Mouse (Mus musculus): ENCODE data around the gene Ctxn1. TPM values are rescaled to one million over a fixed set of nuclear protein-coding genes. Genes with fewer than 3 reads are reported as not detected.

Gene Ctxn1
- polyA plus RNA-seq, 1 experiment from 2014 or later: 80.3 TPM

GRCm38 (mm10) chr8:4212809-4213209 lies 46.3 kb downstream of the Ctxn1 start:
- peaks cover 38% of the 10 kb centered on the region for H3K27me3 ChIP-seq
- no peak overlapping the region for H3K27ac ChIP-seq (replicated peaks)
- peak overlapping the region; percentile 92 for H3K4me2 ChIP-seq (replicated peaks)
- H3K4me3 ChIP-seq (replicated peaks): peak overlapping the region; percentile 44
- no peak for ATAC-seq (ENCODE audit: insufficient number of reproducible peaks, low FRiP score, low TSS enrichment, low read depth)
- 0 out of 2 replicates have a peak, but pooled peaks cover 4% of the 10 kb centered on the region for H3K36me3 ChIP-seq
- H3K9ac ChIP-seq: peak overlapping the region; percentile 19; the same call in 1 of the 2 replicates
- H3K9me3 ChIP-seq (replicated peaks): no peaks in the 10 kb centered on the region
- WGBS: 2% methylated on average over 25 of the region's 25 CpGs
- peaks cover 36% of the 10 kb centered on the region for H3K4me1 ChIP-seq

DNA sequence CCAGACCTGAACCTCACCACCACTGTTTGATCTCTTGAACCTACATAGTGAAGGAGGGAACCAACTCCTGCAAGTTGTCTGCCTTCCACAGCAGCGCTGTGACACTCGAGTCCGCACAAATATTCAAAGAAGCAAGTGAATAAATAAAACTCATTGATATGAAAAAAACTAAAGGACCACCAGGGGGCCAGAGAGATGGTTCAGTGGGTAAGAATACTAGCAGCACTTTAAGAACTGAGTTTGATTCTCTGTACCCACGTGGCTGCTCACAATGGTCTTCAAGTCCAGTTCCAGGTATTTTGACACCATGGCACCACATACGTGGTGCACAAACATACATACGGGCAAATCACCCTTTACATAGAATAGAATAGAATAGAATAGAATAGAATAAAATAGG lies 48.0 kb downstream of the Ctxn1 start:
- WGBS: 76% methylated on average over 6 of the region's 6 CpGs

More for the DNA sequence above, 48.0 kb downstream of the Ctxn1 start:
- ATAC-seq (ENCODE audit: insufficient number of reproducible peaks, low FRiP score, low TSS enrichment, low read depth): no peak
- Histone ChIP-seq H3K9me3 (replicated peaks) (no peaks in the 10 kb centered on the region), H3K4me2 (replicated peaks) (no peak overlapping the region), H3K4me1 (peaks cover 31% of the 10 kb centered on the region), H3K27me3 (peaks cover 26% of the 10 kb centered on the region), H3K4me3 (replicated peaks) (no peak overlapping the region), H3K36me3 (0 out of 2 replicates have a peak, but pooled peaks cover 4% of the 10 kb centered on the region), H3K27ac (replicated peaks) (no peak overlapping the region), H3K9ac (no peak overlapping the region)

Other genes with a start within 250 kb of the Ctxn1 start
- not detected in 2 replicates for gene Cd209f, start 153.4 kb downstream of the Ctxn1 start, polyA plus RNA-seq (2015; fragmentation: Nextera tagmentation; extraction: Ambion mirVana)
- gene Cd209g, start 125.2 kb downstream of the Ctxn1 start, polyA plus RNA-seq (2015; fragmentation: Nextera tagmentation; extraction: Ambion mirVana): not detected in 2 replicates
- 26.9 and 31.7 TPM in 2 replicates for gene Evi5l, start 92.7 kb downstream of the Ctxn1 start, polyA plus RNA-seq (2015; fragmentation: Nextera tagmentation; extraction: Ambion mirVana)
- 1.9 and 2.5 TPM in 2 replicates for gene Prr36, start 41.8 kb downstream of the Ctxn1 start, polyA plus RNA-seq (2015; fragmentation: Nextera tagmentation; extraction: Ambion mirVana)
- 3.2 and 3.5 TPM in 2 replicates for gene Lrrc8e, start 32.4 kb downstream of the Ctxn1 start, polyA plus RNA-seq (2015; fragmentation: Nextera tagmentation; extraction: Ambion mirVana)
- gene Map2k7, start 20.5 kb downstream of the Ctxn1 start, polyA plus RNA-seq (2015; fragmentation: Nextera tagmentation; extraction: Ambion mirVana): 31.8 and 34.2 TPM in 2 replicates
- gene Gm49320, start 20.4 kb downstream of the Ctxn1 start, polyA plus RNA-seq (2015; fragmentation: Nextera tagmentation; extraction: Ambion mirVana): 1.1 and 1.4 TPM in 2 replicates
- gene Tgfbr3l, start 11.1 kb downstream of the Ctxn1 start, polyA plus RNA-seq (2015; fragmentation: Nextera tagmentation; extraction: Ambion mirVana): 3.6 and 4.2 TPM in 2 replicates
- 58.6 and 59.9 TPM in 2 replicates for gene Snapc2, start 6.2 kb downstream of the Ctxn1 start, polyA plus RNA-seq (2015; fragmentation: Nextera tagmentation; extraction: Ambion mirVana)
- gene Timm44, start 16.6 kb upstream of the Ctxn1 start, polyA plus RNA-seq (2015; fragmentation: Nextera tagmentation; extraction: Ambion mirVana): 56.7 and 62.4 TPM in 2 replicates
- 14.8 and 16.8 TPM in 2 replicates for gene Ccl25, start 65.9 kb upstream of the Ctxn1 start, polyA plus RNA-seq (2015; fragmentation: Nextera tagmentation; extraction: Ambion mirVana)
- gene Elavl1, start 66.1 kb upstream of the Ctxn1 start, polyA plus RNA-seq (2015; fragmentation: Nextera tagmentation; extraction: Ambion mirVana): 209 and 213 TPM in 2 replicates
- 20.9 and 22.3 TPM in 2 replicates for gene Cers4, start 233.8 kb upstream of the Ctxn1 start, polyA plus RNA-seq (2015; fragmentation: Nextera tagmentation; extraction: Ambion mirVana)